Mouse (Mus musculus): ENCODE measurements at regions not wholly inside any gene's neighbourhood (a gene's known extent, or its start where the extent isn't known, plus 50 kb on each side); places are given as distances from the start of the nearest gene placed in this dataset.

- no peak for DNase-seq
These were observed 309.9 kb upstream of the Megf9 start for GRCm38 (mm10) chr4:70844742-70845141.

- no peak for DNase-seq
These were observed 276.1 kb upstream of the Megf9 start for GRCm38 (mm10) chr4:70810956-70811316.

DNA sequence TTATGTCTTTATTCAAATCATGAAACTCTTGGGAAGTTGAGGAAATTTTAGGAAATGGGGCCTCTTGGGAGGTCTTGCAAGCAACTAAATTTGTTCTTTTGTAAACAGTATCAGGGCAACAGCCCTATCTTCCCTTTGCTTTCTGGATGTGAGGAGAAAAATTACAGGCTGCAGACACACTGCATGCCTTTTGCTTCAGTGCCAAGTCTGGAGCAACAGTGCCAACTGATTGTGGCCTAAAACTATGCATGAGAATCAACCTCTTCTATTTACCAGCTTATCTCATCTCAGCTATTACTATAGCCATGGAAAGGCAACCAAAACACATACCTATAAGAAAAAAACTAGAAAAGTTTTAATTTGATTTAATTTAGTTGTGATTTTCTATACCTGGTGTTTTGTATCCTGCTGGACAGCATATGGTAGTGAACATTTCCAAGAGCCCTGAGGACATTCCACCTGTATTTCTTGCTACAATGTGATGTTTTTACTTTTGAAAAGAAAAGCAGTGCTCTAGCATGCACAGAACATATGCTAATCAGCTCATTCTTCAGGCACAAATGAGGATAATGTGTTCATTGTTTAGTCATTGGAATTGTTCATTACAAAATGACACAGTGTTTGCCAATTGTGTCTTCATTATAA, 275.6 kb upstream of the Megf9 start:
- DNase-seq: no peak

DNA sequence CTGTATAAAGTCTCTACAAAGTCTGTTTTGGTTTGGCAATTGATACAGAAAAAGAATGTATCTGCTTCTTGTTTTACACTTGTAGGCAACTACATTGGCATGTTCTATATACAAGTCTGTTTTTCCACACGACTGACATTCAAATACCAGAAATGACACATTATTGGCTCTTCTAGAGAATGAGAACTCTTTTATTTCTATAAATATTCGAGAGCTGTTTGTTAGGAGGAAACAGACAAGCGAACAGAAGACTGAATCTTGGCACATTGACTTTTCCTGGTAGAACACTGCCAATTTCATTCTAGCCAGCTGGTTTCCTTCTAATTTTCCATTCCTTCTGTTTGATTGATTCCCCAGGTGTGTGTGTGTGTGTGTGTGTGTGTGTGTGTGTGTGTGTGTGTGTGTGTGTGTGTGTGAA, 270.1 kb upstream of the Megf9 start:
- no peak for DNase-seq

DNA sequence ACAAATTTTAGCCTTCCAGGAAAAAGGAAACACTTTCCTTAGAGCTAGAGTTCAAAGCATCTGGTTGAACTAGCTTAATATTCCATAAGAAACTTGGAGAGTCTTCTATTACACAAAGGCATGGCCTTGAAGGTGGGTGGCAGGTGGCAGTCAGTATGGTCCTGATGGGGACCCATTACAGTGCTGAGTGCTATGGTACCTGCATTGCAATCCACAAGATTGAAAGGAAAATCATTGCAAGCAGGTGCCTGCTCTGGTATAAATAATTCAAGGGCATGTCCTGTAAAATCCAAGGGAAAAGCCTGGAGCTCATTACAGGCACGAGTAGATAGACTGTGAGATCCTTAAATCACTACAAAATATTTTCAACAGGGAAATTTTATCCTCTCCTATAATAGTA, 263.7 kb upstream of the Megf9 start:
- DNase-seq: no peak

GRCm38 (mm10) chr4:70797935-70798334, 263.1 kb upstream of the Megf9 start:
- no peak for DNase-seq

DNA sequence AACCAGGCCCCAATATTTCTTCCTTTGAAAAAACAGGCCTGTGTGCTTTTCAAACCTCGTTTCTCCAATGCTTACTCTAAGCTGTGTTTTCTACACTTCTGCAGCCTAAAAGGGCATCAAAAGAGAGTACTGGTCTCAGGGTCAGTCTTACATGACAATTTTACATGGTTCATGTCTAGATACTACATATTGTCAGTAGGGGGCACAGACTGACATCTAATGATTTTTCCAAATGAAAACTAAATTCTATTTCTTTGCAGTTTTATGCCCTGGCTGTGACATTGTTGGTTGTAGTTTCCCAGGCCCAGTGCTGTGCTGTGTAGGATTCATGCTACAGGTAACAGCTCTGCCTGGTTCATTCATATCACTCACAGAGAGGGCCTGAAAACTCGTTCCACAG, 248.7 kb upstream of the Megf9 start:
- no peak for DNase-seq

DNA sequence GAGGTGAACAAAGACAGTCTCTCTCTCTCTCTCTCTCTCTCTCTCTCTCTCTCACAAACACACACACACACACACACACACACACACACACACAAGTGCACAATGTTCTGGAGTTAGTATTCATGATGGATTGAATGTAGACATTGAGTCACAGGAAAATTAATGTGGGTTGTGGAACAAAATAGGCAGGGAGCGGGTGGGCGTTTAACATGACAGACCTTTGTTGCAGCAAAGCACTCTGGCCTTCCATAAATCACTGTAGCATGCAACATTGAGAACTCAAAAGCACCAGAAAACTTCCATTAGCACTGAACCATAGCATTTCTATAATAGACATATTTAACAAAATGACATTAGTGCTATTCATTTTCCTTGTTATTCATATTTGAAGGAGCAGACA, 246.8 kb upstream of the Megf9 start:
- no peak for DNase-seq

DNA sequence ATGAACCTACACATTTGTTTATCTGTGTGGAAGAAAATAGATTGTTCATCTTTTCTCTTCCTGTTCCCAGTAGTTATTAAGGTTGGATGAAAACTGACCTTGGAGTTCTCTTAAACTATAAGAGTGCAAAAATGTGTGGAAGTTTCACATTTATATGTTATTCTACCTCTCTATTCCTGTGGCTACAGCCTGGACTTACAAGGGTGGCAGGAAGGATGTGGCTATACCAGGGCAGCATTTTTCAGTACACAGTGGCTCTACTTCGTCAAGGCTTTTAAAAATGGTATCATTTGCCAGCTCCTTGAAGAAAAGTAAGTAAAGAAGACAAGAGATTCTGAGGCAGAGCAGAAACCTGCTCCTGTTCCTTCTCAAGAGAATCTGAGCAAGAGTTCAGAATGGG, 241.5 kb upstream of the Megf9 start:
- no peak for DNase-seq

DNA sequence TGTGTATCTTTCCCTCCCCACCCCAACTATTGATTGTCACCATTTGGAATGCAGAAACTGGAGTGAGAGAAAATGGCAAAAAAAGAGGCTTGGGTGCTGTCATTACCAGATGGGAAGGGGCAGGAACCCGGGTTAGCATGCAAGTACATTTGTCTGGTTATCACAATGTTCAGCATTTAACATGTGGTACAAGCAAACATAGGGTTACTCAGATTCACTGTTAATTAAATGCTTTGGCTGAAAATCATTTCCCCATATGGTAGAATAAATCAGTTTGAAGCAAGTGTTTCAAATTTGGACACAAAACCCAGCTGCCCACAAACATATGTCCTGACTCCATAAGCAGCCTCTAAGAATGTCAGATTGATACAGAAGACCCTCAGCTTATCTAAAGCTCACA, 208.6 kb upstream of the Megf9 start:
- DNase-seq: no peak

DNA sequence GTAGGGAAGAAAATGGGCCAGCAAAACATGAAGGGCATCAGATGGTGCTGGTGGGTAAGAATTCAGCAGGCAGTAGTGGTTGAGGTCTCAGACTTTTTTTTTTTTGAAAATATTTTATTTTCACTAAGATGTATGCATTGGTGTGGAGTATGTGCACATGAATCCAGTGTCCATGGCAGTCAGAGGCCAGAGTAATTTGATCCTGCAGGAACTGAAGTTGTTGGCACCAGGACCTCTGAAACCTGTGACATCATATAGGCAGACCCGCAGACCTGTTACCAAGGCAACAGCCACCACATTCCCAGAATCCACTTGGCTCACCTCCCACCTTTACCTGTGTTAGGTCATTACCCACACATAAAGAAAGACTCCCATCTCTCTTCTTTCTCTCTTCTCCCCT, 207.2 kb upstream of the Megf9 start:
- DNase-seq: no peak

DNA sequence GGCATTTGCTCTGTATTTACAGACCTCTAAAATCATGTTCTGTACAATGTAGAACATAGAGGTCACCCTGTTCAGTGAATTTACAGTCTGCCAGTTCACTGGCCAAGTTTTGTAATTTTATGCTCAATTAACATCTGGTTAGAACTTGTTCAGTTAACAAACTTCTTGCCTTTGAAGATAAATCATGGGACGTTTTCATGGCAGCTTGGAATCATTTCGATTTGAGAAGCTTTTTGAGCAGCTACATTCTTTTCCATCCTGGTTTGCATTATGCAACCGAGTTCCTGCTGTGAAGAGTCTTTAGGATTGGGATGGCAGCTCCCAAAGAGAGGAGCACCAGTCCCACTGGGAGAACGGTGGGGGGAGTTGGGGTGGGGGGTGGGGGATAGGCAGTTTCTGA, 206.3 kb upstream of the Megf9 start:
- no peak for DNase-seq

GRCm38 (mm10) chr4:70709126-70709689, 174.4 kb upstream of the Megf9 start:
- DNase-seq: peak; percentile 6

DNA sequence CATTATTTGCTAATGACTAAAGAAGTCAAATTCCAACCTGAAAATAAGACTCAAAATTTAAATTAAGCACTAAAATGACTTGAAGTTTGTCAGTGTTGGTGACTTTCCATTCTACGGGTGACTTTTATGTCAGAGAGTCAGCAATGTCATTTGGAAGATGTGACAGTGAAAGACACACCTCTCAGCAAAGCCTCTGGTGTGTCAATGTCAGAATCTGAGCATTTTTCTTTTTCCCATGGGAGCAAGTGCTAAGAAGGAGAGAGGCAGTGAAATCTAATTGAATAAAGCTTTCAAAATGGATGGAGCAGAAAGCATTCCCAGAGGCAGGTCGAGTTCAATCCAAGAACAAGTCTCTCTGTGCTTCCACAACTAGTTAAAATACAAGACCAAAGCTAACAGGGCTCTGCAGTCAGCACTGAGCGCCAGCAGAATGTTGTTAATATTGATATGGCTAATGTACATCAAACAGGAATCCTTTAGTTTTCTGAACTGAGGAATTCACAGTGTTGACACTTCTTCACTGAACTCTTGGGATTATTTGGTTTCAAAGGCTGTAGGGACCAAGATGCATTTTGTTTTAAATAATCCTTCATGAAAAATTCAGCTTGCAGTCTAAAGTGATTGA, 170.4 kb upstream of the Megf9 start:
- DNase-seq: no peak

DNA sequence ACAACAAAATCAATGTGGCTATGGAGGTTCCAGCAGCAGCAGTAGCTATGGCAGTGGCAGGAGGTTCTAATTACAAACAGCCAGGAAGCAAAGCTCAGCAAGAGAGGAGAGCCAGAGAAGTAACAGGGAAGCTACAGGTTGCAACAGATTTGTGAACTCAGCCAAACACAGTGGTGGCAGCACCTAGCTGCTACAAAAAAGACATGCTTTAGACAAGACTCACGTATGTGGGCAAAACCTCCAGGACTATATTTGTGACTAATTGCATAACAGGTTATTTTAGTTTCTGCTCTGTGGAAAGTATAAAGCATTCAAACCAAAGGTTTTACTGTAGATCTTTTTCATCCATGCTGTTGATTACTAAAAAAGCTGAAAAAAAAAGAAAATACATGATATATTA, 166.1 kb upstream of the Megf9 start:
- DNase-seq: no peak

GRCm38 (mm10) chr4:70664181-70664580, 129.4 kb upstream of the Megf9 start:
- no peak for DNase-seq

DNA sequence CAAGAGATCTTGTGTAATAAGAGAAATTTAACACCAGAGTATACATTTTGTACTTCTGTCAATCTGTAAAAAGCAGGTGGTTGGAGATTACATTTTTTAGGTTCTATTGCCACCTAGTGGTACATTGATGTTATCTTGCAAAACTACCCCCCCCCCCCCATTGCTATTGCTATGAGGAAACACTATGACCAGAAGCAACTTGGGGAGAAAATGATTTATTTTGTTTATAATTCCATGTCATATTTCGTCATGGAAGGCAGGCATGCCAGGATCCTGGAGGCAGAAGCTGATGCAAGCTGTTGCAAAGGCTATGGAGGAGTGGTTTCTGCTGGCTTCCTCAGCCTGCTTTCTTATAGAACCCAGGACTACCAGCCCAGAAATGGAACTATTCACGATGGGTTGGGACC, 86.6 kb upstream of the Megf9 start:
- no peak for DNase-seq

DNA sequence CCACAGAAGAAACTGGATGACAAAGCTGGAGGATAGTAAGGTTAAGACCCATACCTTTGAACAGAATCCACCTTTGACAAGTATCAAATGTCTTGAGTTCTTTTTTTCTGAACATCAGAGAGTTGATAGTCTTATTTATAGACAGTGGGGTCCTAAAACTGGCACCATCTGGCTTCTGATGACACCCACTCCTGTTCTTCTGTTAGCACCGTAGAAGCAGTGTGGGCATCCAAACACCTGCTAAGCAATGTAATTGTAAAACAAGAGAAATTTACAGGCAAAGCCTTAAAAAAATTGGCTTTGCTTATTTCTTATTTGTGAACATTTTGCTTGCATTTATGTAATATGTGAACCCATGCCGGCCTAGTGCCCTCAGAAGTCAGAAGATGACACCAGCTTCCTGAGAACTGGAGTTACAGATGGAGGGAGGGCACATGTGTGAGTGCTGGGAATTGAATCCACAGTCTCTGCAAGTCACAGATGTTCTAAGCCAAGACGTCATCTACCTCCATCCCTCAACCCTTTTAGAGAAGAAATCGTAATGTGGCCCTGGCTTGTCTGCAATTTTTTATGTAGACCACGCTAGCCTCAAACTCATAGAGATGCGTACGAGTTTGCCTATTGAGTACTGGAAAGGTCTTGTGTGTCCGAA, 85.0 kb upstream of the Megf9 start:
- DNase-seq: no peak

GRCm38 (mm10) chr4:70615794-70616193, 81.0 kb upstream of the Megf9 start:
- no peak for DNase-seq

- no peak for DNase-seq
These were observed 79.6 kb upstream of the Megf9 start for GRCm38 (mm10) chr4:70614411-70614810.

DNA sequence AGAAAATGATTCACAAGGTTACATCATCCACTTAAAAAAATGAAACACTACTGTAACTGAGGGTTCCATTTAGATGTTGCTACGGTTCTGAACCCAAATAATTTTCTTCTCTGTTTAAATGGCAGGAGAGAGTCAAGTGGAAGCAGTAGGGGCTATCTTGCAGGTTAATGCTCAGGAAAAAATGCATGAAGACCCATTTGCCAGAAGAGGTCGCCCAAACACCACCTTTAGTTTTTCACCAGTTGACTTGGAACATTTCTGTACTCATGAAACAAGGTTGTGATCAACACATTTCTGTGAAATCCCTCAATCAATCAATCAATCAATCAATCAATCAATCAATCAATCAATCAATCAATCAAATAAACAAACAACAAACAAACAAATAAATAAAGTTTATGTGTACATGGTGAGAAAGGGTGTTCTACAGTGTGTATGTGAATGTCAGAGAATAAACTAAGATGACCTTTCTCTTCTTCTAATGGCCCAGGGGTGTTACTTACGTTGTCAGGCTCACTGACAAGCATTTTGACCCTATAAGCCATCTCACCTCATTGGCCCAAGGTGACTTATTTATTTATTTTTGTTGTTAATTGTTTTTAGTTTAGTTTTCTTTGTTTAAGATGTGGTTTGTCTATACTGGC, 68.5 kb upstream of the Megf9 start:
- DNase-seq: no peak

DNA sequence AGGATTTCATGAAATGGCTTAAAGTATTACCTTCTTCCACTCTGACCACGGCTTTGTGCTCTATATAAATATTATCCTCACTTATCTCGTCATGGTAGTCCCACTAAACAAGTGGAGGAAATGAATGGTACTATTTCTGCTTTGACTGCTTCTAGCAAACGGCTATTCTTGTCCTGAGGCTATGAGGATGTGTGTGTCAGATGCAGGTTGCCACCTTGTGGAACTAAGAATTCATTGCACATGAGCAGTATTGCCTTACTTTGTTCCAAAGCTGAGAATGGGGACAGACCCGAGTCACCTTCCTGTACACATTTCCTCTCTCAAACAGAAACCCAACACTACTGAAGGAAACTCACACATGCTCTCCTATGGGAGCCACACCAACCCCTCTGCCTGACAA, 66.5 kb upstream of the Megf9 start:
- no peak for DNase-seq

All from kidney, adult 11 months (tissue).